Mouse (Mus musculus) embryo, embryonic 9.5 days (tissue): ENCODE data around the gene Gjd3.
"Not testable (repeated sequence)": the region's sequence is repeated elsewhere in the genome, so short reads cannot be mapped to it uniquely, and the experiment has no call there.

Experiments
- DNase-seq: peaks from one replicate; pipeline ENCODE4 v3.0.0-alpha.2; 2017; ENCODE audit errors: extremely low spot score

The Gjd3 gene

GRCm38 (mm10) chr11:98982773-98983133 is at the start of gene Gjd3:
TSS of gene Gjd3 (minus strand) at chr11:98983016.
- DNase-seq, result no peak

- DNase-seq, result no peak
Measured at GRCm38 (mm10) chr11:99026899-99027440, 44.2 kb upstream of the Gjd3 start.

- DNase-seq, result no peak
Measured at GRCm38 (mm10) chr11:99025878-99026277, 43.1 kb upstream of the Gjd3 start.

GRCm38 (mm10) chr11:99024468-99025134 is 41.8 kb upstream of the Gjd3 start:
- DNase-seq, result no peak

- DNase-seq, result peak; percentile 100
Measured at GRCm38 (mm10) chr11:99023500-99024467, 41.0 kb upstream of the Gjd3 start, which contains the start of gene Top2a. TSS of gene Top2a (minus strand) at chr11:99024189.

- DNase-seq, result peak; percentile 17
Measured at GRCm38 (mm10) chr11:99023094-99023493, 40.3 kb upstream of the Gjd3 start.

- DNase-seq, result no peak
Measured at GRCm38 (mm10) chr11:99022384-99022933, 39.6 kb upstream of the Gjd3 start.

- no peak for DNase-seq
Measured at GRCm38 (mm10) chr11:99019844-99020243, 37.0 kb upstream of the Gjd3 start.

- no peak for DNase-seq
Measured at GRCm38 (mm10) chr11:99013856-99014255, 31.0 kb upstream of the Gjd3 start.

GRCm38 (mm10) chr11:99010706-99011105 is 27.9 kb upstream of the Gjd3 start:
- DNase-seq, result no peak

- DNase-seq, result no peak
Measured at GRCm38 (mm10) chr11:99010124-99010523, 27.3 kb upstream of the Gjd3 start.

- no peak for DNase-seq
Measured at GRCm38 (mm10) chr11:99006788-99007187, 24.0 kb upstream of the Gjd3 start.

GRCm38 (mm10) chr11:98999243-98999642 is 16.4 kb upstream of the Gjd3 start:
- DNase-seq, result no peak

GRCm38 (mm10) chr11:98998776-98999175 is 16.0 kb upstream of the Gjd3 start:
- no peak for DNase-seq

- no peak for DNase-seq
Measured at GRCm38 (mm10) chr11:98997659-98998058, 14.8 kb upstream of the Gjd3 start.

- DNase-seq, result no peak
Measured at GRCm38 (mm10) chr11:98995987-98996386, 13.2 kb upstream of the Gjd3 start.

GRCm38 (mm10) chr11:98990866-98991265 is 8.1 kb upstream of the Gjd3 start:
- no peak for DNase-seq

- DNase-seq, result not testable (repeated sequence)
Measured at GRCm38 (mm10) chr11:98988260-98988659, 5.4 kb upstream of the Gjd3 start.

- no peak for DNase-seq
Measured at GRCm38 (mm10) chr11:98985542-98985941, 2.7 kb upstream of the Gjd3 start.

GRCm38 (mm10) chr11:98983551-98983950 is 735 bp upstream of the Gjd3 start:
- no peak for DNase-seq

GRCm38 (mm10) chr11:98981997-98982772 is 631 bp downstream of the Gjd3 start:
- peak; percentile 75 for DNase-seq
